Mouse (Mus musculus) ovary, postnatal 14 days (tissue): ENCODE results near the gene Nckap5l.

Experiments used
- DNase-seq: peaks from one replicate; pipeline ENCODE4 v3.0.0; 2022; ENCODE audit warnings: low spot score

The Nckap5l gene

GRCm38 (mm10) chr15:99431063-99431462, 26.5 kb downstream of the Nckap5l start:
- DNase-seq: no peak

GRCm38 (mm10) chr15:99430394-99430793, 27.2 kb downstream of the Nckap5l start:
- DNase-seq: no peak

- DNase-seq: no peak
Observed at GRCm38 (mm10) chr15:99423884-99424283, 33.7 kb downstream of the Nckap5l start.

- no peak for DNase-seq
Observed at GRCm38 (mm10) chr15:99423131-99423530, 34.4 kb downstream of the Nckap5l start.

GRCm38 (mm10) chr15:99422551-99422950, 35.0 kb downstream of the Nckap5l start:
- no peak for DNase-seq

GRCm38 (mm10) chr15:99421676-99422075, 35.9 kb downstream of the Nckap5l start:
- no peak for DNase-seq

- DNase-seq: no peak
Observed at GRCm38 (mm10) chr15:99421152-99421551, 36.4 kb downstream of the Nckap5l start.

- DNase-seq: peak; percentile 67
Observed at GRCm38 (mm10) chr15:99420521-99421014, 37.0 kb downstream of the Nckap5l start.

GRCm38 (mm10) chr15:99420101-99420500, 37.4 kb downstream of the Nckap5l start:
- no peak for DNase-seq

GRCm38 (mm10) chr15:99417692-99418271, 39.8 kb downstream of the Nckap5l start:
- no peak for DNase-seq

- DNase-seq: no peak
Observed at GRCm38 (mm10) chr15:99416957-99417356, 40.6 kb downstream of the Nckap5l start.

- DNase-seq: peak; percentile 74
Observed at GRCm38 (mm10) chr15:99416348-99416882, 41.1 kb downstream of the Nckap5l start.

GRCm38 (mm10) chr15:99415793-99416192, 41.8 kb downstream of the Nckap5l start:
- DNase-seq: peak; percentile 39

- no peak for DNase-seq
Observed at GRCm38 (mm10) chr15:99411747-99412146, 45.8 kb downstream of the Nckap5l start.

- DNase-seq: no peak
Observed at GRCm38 (mm10) chr15:99408845-99409244, 48.7 kb downstream of the Nckap5l start.

GRCm38 (mm10) chr15:99406986-99407570, 50.5 kb downstream of the Nckap5l start:
- no peak for DNase-seq

- DNase-seq: no peak
Observed at GRCm38 (mm10) chr15:99405150-99405549, 52.4 kb downstream of the Nckap5l start.

GRCm38 (mm10) chr15:99403159-99403889, 54.2 kb downstream of the Nckap5l start:
- no peak for DNase-seq

GRCm38 (mm10) chr15:99400602-99401001, 56.9 kb downstream of the Nckap5l start:
- DNase-seq: no peak

GRCm38 (mm10) chr15:99399503-99400245, 57.9 kb downstream of the Nckap5l start:
- DNase-seq: no peak

- no peak for DNase-seq
Observed at GRCm38 (mm10) chr15:99397622-99398021, 59.9 kb downstream of the Nckap5l start.

GRCm38 (mm10) chr15:99396875-99397274, 60.7 kb downstream of the Nckap5l start:
- DNase-seq: no peak
